Mouse (Mus musculus) ES-E14 (cell line): ENCODE results near the gene Eid2. TPM values are rescaled to one million over a fixed set of nuclear protein-coding genes. Genes with fewer than 3 reads are reported as not detected.
A peak's percentile ranks its signal among the peaks of the same experiment; 100 is the strongest.

ENCODE experiments used
- DNase-seq: peaks from one replicate; pipeline ENCODE4 v3.0.0-alpha.2; 2013; ENCODE audit warnings: low read depth, low spot score
- H3K27ac ChIP-seq: 2 replicates; pipeline ENCODE4 v1.5.1; 2012; ENCODE audit warnings: low read depth, mild to moderate bottlenecking, low read length, moderate library complexity, mixed read lengths; ENCODE audit not compliant: poor library complexity, insufficient read depth, severe bottlenecking
- H3K36me3 ChIP-seq: 2 replicates; pipeline ENCODE4 v1.6.1; 2012; ENCODE audit warnings: mild to moderate bottlenecking, low read length, moderate library complexity, mixed read lengths; ENCODE audit not compliant: control insufficient read depth, poor library complexity, insufficient read depth, severe bottlenecking
- H3K4me1 ChIP-seq, 2 experiments: fragments of 150-350 bp in 1 of 2; sonication (generic) in 1 of 2; 2 replicates each; pipeline ENCODE4 v1.6.1; 2012; ENCODE audit warnings: low read length in 2 of 2, mild to moderate bottlenecking in 1 of 2, mixed read lengths in 1 of 2; ENCODE audit not compliant: control insufficient read depth in 2 of 2, insufficient read depth in 2 of 2, poor library complexity in 1 of 2
- H3K4me3 ChIP-seq, 2 experiments: fragments of 150-350 bp in 1 of 2; sonication (generic) in 1 of 2; 2 replicates each; pipeline ENCODE4 v1.5.1; 2012; ENCODE audit warnings: low read length in 2 of 2, low read depth in 1 of 2, mild to moderate bottlenecking in 1 of 2, mixed read lengths in 1 of 2; ENCODE audit not compliant: insufficient read depth in 1 of 2, poor library complexity in 1 of 2, severe bottlenecking in 1 of 2
- H3K9ac ChIP-seq: 2 replicates; pipeline ENCODE4 v1.6.1; 2012; ENCODE audit warnings: low read depth, mild to moderate bottlenecking, low read length, mixed read lengths; ENCODE audit not compliant: poor library complexity, insufficient read depth, severe bottlenecking
- H3K9me3 ChIP-seq: fragments of 150-350 bp; sonication (generic); 2 replicates; pipeline ENCODE4 v1.6.1; 2012; ENCODE audit warnings: low read depth, mild to moderate bottlenecking, low read length; ENCODE audit not compliant: control insufficient read depth, insufficient read depth
- CHD2 ChIP-seq: IDR thresholded peaks from 2 replicates; pipeline ENCODE4 v1.6.1; 2014; ENCODE audit warnings: mild to moderate bottlenecking, low read depth, low read length, inconsistent platforms
- HCFC1 ChIP-seq: IDR thresholded peaks from 2 replicates; pipeline ENCODE4 v1.6.1; 2012; ENCODE audit warnings: low read length, inconsistent platforms, borderline replicate concordance; ENCODE audit not compliant: insufficient read depth
- MAFK ChIP-seq: IDR thresholded peaks from 2 replicates; pipeline ENCODE4 v1.6.1; 2014; ENCODE audit warnings: mild to moderate bottlenecking, low read depth, low read length, inconsistent platforms; ENCODE audit not compliant: insufficient read depth
- ZC3H11A ChIP-seq: IDR thresholded peaks from 2 replicates; pipeline ENCODE4 v1.6.1; 2012; ENCODE audit warnings: low read depth, mild to moderate bottlenecking, inconsistent platforms, low read length, borderline replicate concordance
- ZNF384 ChIP-seq: IDR thresholded peaks from 2 replicates; pipeline ENCODE4 v1.6.1; 2012; ENCODE audit warnings: low read depth, low read length, inconsistent platforms
- in situ Hi-C, 2 experiments: fragments of 600-800 bp; cut with MboI; formaldehyde crosslinking; loops; one replicate each; pipeline ENCODE4 v1.15.1; 2025; ENCODE audit warnings: low sequenced_read_pairs in 2 of 2, inconsistent platforms in 1 of 2; ENCODE audit not compliant: unreplicated experiment in 2 of 2
- total RNA-seq: library from RNA; depleted of rRNA; stranded (reverse); fragments of 300-350 nt; gene quantifications from 2 replicates; pipeline ENCODE4 v1.2.3, GENCODE M21; 2012

Gene Eid2
- total RNA-seq, 1 experiment: 18.5 TPM

GRCm38 (mm10) chr7:28280630-28281029 lies 12.9 kb downstream of the Eid2 start:
- TF ChIP-seq ZNF384 (no peak), HCFC1 (no peak), CHD2 (no peak), ZC3H11A (no peak), MAFK (no peak)
- Histone ChIP-seq H3K9me3 (no peaks in the 10 kb centered on the region), H3K4me3 (no peak overlapping the region), H3K9ac (no peak overlapping the region), H3K27ac (no peak overlapping the region), H3K4me1 (peaks cover 1% of the 10 kb centered on the region in 2 experiments; a peak in 1 of 4 replicates), H3K36me3 (no peaks in the 10 kb centered on the region)
- in situ Hi-C loops: no loop called here
- no peak for DNase-seq

DNA sequence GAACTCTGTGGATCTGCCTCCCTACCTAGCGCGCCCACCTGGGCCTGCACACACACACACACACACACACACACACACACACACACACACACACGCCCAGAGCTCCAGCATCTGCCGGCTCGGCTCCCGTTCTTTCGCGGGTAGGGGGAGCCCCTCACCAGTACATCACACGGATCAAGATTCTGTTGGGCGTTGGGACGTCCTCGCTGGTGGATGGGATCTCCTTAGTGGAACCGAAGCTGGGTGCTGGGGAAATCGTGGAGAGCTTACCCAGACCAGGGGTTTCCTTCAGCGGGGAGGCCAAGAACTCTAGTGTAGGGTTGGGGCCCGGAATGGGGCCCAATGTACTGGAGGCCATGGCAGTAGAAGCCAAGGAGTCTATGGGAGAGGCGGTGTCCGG lies 22.5 kb downstream of the Eid2 start:
- H3K4me3 ChIP-seq: peak overlapping the region; percentile 65 to 67
- no peaks in the 10 kb centered on the region for H3K9me3 ChIP-seq
- peaks cover 0 to 5% of the 10 kb centered on the region in 2 experiments; a peak in 1 of 4 replicates for H3K4me1 ChIP-seq
- TF ChIP-seq MAFK (no peak), HCFC1 (no peak)
- H3K9ac ChIP-seq: peak overlapping the region; percentile 73
- in situ Hi-C loops: no loop called here
- DNase-seq: no peak
- H3K27ac ChIP-seq: no peak overlapping the region
- no peaks in the 10 kb centered on the region for H3K36me3 ChIP-seq

- peak within 1 kb of the TSS; percentile 73 for H3K9ac ChIP-seq
Observed at GRCm38 (mm10) chr7:28290638-28291590, 23.2 kb downstream of the Eid2 start, which contains the start of gene Selenov. Selenov (minus strand) TSS chr7:28291186.

GRCm38 (mm10) chr7:28294481-28294880 lies 26.8 kb downstream of the Eid2 start:
- in situ Hi-C loops: no loop called here

More at GRCm38 (mm10) chr7:28290638-28291590, 23.2 kb downstream of the Eid2 start, which contains the start of gene Selenov:
- H3K4me3 ChIP-seq: peak within 1 kb of the TSS; percentile 65 to 67
- H3K27ac ChIP-seq: no peak within 1 kb of the TSS
- H3K9me3 ChIP-seq: no peaks in the 10 kb centered on the region
- H3K36me3 ChIP-seq: no peaks in the 10 kb centered on the region
- peaks cover 0 to 5% of the 10 kb centered on the region in 2 experiments; a peak in 1 of 4 replicates for H3K4me1 ChIP-seq
- TF ChIP-seq ZNF384 (no peak), MAFK (no peak), CHD2 (no peak), ZC3H11A (no peak), HCFC1 (no peak)
- no peak for DNase-seq
- in situ Hi-C loops: no loop called here

More at GRCm38 (mm10) chr7:28294481-28294880, 26.8 kb downstream of the Eid2 start:
- H3K4me1 ChIP-seq: peaks cover 0 to 12% of the 10 kb centered on the region in 2 experiments; a peak in 1 of 4 replicates
- H3K9ac ChIP-seq: peak overlapping the region; percentile 74
- no peak overlapping the region for H3K27ac ChIP-seq
- TF ChIP-seq ZNF384: no peak
- no peak for TF ChIP-seq ZC3H11A
- no peak for TF ChIP-seq HCFC1
- no peak for TF ChIP-seq CHD2
- no peak for TF ChIP-seq MAFK
- no peaks in the 10 kb centered on the region for H3K9me3 ChIP-seq
- peak overlapping the region; percentile 65 to 66 for H3K4me3 ChIP-seq
- H3K36me3 ChIP-seq: no peaks in the 10 kb centered on the region
- DNase-seq: no peak
